Mouse (Mus musculus) spleen, postnatal 14 days (tissue): Measurements from ENCODE around the gene Rps6kl1.

Experiments used
- DNase-seq, 2 experiments: peaks; one replicate each; pipeline ENCODE4 v3.0.0; 2021 to 2022; ENCODE audit warnings: low spot score in 2 of 2

Rps6kl1 gene

DNA sequence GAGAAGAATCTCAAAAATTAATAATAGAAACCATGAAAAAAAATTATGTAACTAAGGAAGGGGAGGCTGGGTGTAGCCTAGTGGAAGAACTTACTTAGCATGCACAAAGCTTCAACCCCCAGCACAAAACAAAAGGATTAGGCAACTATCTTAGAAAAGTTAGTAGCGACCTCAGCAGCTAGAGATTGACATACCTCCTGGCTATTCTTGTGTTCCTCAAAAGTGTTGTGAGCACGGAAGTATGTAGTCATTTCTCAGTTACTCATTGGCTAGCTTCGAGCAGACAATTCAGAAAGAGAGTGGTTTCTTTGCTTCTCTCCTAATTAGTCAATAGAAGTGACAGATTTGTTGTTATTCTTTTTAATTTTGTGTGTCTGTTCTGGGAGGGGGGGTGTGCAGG is 42.4 kb downstream of the Rps6kl1 start:
- no peak for DNase-seq

DNA sequence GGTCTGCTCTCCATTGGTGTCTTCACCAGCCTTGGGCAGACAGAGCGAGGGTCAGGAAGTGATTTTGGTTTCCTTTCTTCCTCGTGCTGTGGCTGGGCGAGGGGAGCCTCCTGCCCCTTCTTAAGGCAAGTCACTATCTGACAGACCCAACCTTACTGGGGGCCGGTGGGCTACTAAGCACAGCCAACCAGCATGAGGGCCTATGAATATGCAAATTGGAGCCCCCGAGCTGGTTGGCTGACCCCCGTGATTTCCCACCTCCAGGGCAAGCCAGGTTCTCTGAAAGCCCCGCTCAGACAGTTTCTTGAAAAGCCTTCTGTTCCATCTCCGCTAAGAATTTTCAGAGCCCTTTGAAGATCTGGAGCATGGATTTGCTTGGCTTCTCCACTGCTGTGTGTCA is 44.8 kb downstream of the Rps6kl1 start:
- no peak for DNase-seq

DNA sequence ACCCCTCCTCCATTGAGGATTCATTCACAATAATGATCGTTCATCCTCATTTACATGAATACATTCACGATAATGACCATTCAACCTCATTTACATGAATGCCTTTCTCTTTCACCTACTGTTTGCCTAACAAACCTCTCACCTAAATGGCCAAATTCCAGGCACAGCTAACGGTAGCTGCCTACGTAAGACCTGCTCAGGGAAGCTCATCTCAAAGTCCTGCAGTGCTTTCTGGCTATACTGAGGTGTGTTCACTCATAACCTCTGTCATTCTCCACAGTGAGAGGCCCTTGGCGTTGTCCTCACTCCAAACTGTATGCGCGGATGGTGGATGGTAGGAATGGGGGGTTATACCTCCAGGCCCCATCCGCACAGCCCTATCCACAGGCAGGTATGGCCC is 46.3 kb downstream of the Rps6kl1 start:
- DNase-seq: no peak

DNA sequence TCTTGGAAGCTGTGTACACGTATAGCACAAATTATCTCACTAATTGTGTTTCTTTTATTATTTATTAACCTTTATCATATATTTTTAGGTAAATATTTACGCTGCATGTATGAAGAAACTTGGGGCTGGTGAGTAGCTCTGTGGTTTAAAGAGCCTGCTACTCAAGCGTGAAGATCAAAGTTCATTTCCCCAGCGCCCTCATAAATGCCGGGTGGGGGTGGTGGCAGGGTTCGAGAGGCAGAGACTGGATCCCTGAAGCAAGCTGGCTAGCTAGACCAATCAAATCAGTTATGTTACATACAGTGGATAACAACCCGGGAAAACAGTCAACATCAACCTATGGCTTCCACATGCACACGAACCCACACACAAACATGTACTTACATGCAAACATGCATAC is 48.0 kb downstream of the Rps6kl1 start:
- no peak for DNase-seq

DNA sequence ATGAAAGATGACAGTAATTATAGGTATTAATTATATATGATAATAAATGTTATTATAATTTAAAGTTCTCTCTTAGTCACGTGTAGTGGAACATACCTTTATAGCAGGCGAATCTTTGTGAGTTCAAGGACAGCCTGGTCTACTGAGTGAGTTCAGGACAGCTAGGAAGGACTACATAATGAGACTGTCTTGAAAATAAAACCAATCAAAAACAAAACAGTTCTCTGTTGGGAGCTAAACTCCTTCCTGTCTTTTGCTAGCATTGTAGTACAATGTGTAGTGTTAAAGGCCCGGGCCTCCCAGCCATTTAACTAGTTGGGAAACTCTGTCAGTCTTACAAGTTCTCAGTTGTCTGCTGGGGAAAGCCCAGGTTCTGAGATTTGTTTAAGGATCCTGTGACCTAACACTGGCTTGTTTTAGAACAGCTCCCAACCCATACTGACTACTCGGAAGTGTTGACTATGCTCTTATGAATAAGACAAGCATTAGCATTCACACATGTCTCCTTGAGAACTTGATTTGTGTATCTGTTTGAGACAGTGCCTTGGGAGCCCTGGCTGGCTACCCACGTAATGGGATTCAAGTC is 49.5 kb downstream of the Rps6kl1 start:
- DNase-seq: no peak

DNA sequence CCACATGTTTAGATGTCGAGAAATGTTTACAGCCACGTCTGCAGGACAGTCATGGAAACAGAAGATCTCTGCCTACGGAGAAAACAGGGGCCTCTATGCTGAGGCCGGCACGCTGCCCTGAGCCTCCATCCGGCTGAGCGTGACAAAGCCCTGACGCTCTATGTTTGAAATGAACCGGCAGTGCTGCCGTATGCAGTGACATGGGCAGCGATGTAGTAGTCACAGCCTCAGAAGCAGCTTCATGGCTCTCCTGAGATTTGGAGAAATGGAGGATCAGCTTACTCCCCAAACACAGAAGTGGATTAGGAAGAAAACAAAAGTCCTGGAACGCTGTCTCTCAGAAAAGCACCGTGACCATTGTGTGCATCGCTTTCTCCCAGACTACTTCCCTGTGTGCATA is 50.1 kb downstream of the Rps6kl1 start:
- DNase-seq: no peak

DNA sequence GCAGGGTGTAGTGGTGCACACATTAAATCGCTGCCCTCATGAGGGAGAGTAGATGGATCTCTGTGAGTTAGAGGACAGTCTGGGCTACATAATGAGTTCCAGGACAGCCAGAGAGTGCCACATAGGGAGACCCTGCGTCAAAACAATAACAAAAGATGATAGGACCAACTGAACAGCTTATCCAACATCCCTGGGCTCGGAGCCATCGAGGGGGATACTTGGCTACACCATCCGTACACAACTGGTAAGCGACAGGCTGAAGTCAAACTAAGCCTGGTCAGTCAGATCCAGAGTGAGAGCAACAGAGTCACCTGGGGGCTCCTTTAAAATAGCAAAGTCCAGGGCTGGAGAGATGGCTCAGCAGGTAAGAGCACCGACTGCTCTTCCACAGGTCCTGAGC is 55.2 kb downstream of the Rps6kl1 start:
- DNase-seq: no peak

DNA sequence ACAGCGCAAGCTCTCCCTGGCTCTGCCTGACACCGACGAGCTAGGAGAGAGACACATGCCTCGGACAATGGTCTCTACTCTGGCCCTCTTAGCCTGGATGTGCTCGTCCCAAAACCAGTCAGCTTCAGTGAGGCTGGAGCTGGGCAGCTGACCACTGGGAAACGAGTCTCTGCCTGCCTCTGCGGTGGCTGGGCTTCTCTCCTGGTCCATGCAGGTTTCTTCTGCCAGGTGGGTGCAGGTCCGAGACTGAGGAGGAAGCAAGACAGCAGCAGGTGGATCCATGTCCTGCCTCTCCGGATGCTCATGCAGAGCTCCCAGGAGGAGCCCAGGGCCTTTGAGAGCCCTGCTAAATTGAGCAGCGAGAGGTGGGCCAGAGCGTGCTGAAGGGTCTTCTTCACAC is 55.9 kb downstream of the Rps6kl1 start:
- no peak for DNase-seq

DNA sequence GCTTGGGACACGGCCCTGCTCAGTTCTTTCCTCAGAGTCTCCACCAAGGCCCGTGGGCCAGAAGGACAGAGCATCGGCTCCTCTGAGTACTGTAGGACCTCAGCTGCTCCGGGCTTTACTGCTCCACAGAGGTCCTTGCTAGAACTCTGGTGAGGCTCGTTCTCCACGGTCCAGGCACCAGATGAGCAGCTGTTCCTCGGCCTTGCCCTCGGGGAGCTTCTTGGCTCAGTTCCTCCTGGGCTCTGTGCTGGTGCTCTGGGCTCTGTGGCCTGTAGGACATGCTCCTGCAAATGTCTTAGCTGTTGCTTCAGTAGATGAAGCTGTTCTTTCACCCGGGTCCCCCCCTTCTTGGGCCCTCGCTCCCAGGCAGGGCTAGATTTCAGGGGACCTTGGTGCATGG is 56.4 kb downstream of the Rps6kl1 start:
- DNase-seq: no peak

DNA sequence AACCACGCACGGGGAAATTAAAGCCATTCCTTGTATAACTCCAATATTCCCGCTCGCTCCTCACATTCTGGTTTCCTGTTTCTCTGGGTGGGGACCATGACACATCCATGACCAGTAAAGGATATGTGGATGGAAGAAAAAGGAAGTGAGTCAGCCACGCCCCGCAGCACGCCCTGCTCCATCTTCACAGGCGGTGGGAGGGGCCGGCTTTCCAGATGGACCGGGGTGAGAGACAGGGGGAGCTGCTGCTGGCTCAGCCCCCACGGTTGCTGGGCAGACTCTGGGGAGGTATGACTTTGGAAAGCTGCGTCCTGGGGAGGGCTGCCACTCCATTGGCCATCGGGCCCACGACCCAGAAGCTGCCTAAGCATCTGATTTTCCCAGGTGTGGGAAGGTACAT is 57.1 kb downstream of the Rps6kl1 start:
- DNase-seq: no peak

DNA sequence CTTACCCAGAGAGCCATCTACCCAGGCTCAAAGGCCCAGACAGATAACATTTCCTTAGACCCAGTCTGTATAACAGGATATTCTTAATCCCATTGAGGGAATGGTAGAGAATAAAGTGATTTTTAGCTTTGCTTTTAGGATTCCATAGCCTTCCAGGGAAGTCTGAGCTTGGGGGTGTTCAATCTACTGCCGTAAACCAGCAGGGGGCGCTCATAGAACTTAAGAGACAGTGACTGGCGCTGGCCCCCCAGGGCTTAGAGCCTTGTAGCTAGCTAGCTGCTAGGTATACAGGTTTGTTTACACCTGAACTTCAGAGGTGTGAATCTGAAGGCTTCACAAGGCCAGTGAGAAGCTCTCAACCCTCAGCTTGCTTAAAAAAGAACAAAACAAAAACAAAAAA is 58.9 kb downstream of the Rps6kl1 start:
- peak; percentile 45 to 70 for DNase-seq

DNA sequence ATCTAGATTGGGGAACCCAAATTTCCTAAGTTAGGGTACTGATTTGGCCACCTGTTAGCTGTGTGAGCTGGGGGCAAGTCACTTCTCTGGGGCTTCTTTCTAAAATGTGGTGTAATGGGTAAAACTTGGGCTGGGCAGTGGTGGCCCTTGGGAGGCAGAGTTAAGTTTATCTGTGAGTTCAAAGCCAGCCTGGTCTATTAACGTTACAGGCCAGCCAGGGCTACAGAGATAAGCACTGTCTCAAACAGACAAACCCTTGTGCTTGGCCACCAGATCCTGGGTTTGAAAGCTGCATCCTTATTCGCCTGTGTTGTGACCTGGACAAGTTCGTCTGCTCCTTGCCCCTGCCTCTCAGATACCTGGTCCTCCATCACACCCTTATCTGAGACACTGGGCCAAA is 59.9 kb downstream of the Rps6kl1 start:
- no peak for DNase-seq

DNA sequence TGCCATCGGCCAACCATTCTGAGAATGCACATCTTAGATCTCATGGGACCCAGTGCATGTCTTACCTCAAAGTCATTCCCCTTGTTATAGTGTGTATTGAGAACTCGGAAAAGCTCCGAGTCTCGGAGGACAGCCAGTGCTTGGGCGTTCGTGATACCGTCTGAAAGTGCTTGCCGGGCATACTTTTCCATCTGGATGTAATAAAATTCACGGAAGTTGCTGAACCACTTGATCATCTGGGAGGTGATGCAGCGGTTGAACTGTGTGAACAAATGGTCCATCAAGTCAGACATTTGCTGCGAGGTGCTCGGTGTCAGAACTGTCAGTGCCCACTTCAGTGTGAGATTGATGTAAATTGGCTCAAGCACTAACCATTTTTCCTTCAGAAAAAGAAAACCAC is 63.2 kb downstream of the Rps6kl1 start:
- no peak for DNase-seq
